Mouse (Mus musculus): ENCODE data around the gene Dock10.

GRCm38 (mm10) chr1:80499264-80499663 lies 259.1 kb downstream of the Dock10 start:
- TF ChIP-seq CTCF (IDR thresholded peaks at IDR 0.05; ENCODE audit: low read depth) (no peak), EP300 (IDR thresholded peaks at IDR 0.05; ENCODE audit: low read depth) (no peak)
